Mouse (Mus musculus) thymus, postnatal 14 days (tissue): ENCODE data around the gene Epb41l1.
"Not testable (repeated sequence)": the region's sequence is repeated elsewhere in the genome, so short reads cannot be mapped to it uniquely, and the experiment has no call there.

Source experiments
- DNase-seq: peaks from one replicate; pipeline ENCODE4 v3.0.0; 2021

Gene Epb41l1

DNA sequence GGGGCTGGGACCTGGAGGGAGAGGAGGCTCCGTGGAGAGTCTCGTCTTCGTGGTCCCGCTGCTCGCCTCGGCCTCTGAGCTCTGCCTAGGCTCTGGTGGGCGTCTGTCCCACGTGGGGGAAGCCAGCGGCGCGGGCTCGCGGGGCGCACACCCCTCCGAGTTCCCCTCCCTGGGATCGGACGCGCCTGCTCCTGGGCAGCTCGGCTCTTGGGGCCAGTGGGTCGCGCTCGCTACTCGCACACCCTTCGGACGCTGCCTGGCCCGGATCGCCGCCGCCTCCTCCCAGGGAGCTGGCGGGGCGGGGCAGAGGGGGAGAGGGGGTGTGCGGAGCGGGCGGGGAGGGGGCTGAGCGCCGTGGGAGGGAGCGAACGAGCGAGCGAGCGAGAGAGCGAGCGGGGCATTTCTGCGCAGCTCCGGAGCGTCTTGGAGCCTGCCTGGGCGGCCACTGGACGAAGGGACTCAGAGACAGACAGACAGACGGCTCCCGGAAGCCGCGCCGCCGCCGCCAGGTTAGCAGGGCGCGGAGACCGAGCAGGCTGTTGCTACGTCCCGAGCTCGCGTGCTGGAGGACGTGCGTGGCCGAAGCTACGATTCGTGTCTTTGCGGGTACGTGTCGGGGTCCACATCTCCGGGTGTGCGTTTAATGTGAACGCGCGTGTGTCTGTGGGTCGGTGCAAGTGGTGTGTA is at the start of gene Epb41l1:
Gene Epb41l1, plus strand, starts transcription at position 216 of the 687 bp plus-strand sequence.
- DNase-seq, result peak; percentile 38

DNA sequence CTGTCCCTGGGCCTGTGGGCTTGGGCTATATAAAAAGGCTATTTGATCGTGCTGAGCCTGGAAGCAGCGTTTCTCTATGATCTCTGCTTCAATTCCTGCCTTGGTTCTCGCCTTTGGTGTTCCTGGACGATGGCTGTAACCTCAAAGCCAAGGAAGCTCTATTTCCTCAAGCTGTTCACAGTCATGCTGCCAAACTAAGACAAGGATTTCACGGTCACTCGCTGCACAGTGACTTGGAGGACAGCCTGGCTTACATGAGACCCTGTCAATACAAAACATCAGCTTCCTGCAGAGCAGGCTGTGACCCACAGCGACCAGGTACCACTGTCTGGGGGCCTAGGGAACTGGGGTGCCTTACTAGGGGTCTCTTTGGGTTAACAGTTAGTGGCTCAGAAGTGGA is 43.8 kb upstream of the Epb41l1 start:
- no peak for DNase-seq

DNA sequence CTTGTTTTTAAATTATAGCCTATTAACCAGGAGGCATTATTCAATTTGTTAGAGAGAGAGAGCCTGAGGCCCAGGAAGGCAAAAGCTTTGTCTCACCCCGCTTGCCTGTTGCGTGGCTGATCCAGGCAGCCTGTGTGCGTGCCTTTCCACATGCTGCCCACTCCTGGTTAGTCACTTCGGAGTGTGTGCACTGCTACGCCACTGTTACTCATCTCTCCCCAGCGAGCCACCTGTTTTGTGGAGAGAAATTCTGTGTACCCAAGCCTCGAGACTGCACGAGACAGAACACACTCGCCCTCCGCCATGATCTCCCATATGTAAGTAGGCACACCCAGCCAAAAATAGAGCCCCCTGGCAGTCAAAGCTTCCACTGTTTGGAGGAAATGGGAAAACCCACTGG is 40.8 kb upstream of the Epb41l1 start:
- no peak for DNase-seq

DNA sequence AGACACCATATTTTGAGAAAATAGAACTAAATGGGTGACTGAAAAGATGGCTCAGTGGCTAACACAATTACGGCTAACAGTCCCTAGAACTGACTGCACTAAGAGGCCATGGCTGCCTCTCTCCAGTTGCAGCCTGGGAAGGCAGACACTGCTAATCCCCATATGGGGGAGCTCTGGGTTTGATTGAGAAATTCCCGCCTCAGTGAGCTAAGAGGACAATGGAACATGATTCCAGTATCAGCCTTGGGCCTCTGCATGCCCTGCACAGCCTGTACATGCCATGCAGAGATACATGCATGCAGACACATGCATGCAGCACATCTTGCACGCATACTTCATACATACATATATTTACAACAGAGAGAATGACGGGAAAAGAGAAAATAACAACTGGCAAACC is 39.4 kb upstream of the Epb41l1 start:
- no peak for DNase-seq

DNA sequence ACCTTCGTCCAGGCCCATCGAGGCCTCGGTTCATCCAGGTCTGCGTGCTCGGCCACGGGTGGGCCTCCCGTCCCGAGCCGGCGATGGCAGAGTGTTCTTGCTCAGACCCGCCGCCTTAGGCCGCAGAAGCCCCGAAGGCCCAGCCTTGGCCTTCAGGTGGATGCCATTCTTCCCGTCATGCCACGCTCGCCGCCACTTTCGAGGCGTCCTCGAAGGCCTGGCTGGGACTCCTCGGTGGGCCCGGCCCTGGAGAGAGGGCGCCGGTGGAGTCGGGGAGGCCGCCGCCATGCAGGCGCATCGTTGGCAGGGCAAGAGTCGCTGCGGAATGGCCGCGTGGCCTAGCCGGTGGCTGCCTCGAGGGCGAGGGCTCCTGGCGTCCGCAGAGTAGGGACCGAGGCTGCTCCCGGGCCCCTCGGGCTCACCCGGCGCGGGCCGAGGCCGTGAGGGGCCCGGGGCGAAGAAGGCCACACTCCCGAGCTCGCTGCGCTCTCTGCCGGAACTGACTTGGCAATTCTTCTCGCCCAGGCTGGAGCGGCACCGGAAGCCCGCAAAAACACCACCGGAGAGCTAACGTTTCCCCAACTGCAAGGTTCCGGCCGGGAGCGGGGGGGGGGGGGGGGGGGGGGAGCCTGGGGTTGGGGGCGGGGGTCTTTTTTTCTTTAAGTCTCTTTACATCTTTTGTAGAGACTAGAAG is 28.1 kb upstream of the Epb41l1 start:
- DNase-seq, result peak; percentile 81

DNA sequence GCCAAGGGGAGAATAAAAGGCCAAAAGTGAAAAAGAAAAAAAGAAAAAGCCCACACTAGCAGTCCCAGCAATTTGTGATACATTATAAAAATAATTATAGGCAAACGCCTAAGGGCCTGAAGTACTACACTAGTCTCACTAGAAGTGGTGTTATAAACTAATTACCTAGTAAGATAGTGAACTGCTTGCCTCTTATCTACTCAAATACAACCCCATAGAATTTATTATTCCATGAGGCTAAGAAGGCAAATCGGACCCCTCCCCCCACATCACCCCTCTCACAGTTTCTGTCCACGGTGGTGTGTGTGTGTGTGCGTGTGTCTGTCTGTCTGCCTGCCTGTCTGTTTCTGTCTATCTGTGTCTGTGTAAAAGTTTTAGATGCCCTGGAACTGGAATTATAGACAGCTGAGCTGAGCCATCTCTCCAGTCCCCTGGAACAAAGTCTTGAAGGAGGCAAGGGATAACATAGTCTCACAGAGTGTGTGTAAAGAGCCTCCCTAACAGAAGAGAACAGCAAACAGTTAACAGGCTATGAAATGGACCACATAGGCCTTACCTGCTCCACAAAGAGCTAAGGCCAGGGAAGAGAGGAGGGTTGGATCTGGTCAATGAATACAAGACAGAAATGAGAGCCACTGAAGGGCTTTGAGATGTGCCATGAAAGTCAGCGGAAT is 27.4 kb upstream of the Epb41l1 start:
- no peak for DNase-seq

DNA sequence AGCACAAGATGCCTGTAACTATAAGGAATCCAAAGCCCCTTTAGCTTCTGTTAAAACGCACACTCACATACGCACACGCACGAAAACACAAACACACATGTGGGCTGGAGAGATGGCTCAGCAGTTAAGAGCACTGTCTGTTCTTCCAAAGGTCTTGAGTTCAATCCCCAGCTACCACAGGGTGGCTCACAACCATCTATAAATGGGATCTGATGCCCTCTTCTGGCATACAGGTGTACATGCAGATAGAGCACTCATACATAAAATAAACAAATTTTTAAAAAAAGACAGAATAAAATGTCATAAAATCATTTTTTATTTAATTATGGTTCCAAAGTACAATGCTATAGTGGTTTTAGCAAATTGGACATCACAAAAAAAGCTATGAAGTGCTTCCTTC is 26.4 kb upstream of the Epb41l1 start:
- no peak for DNase-seq

DNA sequence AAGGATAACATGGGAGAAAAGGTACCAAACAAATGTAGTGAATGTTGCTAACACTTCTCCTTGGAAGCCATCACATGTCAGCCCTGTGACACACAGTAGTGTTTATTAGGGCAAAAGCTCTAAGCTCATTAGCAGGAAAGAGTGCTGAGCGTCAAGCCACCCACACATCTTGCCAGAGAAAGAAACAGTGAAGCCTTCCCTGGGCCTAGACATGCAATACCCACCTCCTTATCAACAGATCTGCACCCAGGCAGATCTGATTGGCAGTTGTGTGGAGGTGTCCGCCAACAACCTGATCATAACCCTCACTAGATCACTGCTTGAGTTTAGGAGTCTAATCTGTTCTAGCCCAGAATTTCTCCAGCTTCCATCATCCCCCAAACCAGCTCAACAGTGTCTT is 24.6 kb upstream of the Epb41l1 start:
- no peak for DNase-seq

DNA sequence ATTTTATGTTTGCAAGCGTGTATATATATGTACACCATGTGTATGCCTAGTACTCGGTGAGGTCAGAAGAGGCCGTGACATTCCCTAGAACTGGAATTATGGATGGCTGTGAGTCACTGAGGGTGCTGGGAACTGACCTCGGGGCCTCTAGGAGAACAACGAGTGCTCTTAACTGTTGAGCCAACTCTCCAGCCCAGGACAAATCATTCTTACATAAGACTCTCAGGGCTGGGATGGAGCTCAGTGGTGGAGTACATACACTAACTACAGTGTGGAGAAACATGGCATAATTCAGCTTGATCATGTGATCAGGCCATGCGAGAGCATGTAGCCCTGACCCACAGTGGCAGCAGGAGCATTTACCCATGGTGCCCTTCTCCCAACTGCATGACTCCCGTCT is 22.7 kb upstream of the Epb41l1 start:
- no peak for DNase-seq

DNA sequence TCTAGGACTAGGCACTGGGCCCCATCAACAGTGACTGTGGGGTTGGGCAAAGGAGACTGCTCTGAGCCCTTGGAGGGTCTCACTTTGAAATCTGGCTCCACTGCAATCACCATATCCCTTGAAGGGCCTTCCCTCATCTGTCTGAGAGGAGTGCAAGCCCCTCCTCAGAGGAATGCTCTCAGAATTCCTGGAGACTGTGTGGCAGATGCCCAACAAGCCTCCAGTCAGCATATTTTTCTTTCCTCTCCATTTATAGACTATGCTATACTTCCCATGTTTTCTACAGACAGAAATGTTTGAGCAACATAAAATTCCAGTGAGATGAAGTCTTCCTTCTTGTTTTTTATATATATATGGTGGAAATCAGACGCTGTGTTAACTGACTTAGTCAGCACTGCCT is 21.2 kb upstream of the Epb41l1 start:
- no peak for DNase-seq

DNA sequence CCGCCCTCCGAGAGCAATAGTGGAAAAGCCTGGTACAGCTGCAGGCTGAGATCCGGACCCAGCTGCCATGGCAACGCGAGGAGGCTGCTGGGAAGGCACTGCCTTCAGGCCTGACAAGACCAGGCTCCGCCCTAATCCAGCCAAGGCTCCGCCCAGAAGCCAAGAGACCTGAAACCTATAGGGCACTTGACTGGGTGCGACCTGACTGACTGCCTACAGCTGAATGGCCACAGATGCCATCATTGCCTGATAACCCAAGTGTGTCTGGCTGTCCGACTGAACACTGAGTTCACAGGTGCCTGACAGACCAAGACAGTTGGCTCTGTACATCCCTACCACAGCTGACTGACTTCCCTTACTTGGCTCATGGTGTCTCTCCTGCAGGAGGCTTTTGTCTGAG is 19.4 kb upstream of the Epb41l1 start:
- peak; percentile 71 for DNase-seq

DNA sequence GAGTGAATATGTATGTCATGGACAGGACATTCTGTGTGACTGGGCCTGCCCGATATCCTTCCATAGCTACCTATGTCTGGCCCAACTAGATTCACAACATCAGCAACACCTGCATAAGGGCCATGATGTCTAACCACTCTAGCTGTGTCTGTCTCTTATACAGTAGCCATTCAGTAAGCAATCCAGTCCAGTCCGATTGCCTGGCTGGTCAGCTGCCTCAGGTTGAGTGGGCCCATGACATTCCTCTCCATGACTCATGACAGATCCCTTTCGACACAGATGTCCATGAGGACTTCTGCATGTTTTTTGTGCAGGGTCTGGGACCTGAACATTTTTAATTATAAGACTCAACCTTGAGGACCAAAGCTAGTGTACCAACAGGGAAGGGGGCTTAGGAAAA is 18.7 kb upstream of the Epb41l1 start:
- DNase-seq, result no peak

DNA sequence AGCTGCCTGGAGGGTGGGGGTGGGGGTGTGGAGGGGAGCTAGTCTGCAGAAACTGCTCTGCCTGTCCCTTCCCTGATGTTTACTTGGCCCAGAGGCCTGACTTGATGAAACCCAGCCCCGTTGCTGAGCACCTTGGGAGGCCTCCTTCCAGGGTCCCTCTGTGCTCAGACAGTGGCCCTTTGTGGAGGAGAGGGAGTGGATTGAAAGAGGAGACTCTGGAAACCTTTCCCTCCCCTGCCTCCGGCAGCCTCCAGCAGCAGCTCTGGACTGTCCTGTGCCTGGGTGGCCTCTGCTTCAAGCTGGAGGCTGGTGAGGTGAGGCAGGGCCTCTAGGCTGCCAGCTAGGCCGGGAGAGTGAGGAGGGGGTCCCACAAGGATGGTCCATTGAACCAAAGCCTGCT is 13.7 kb upstream of the Epb41l1 start:
- DNase-seq, result no peak

DNA sequence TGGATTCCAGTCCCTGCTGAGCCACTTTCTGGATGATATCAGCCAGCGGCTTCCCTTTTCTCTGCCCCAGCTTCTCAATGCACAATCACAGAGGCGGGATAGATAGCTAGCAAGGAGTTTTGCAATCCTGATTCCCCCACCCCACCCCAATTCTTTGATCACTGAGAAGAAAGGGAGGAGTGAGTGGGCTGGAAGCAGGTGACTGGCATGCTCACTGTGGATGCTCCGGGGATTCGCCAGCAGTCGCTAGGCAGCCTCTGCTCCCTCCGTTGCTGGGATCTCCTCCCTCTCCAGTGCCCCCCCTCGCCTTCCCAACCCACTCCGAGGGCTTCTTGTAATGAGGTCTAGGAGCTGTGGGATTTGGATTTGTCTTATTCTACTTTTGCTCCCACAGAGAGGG is 12.5 kb upstream of the Epb41l1 start:
- DNase-seq, result no peak

DNA sequence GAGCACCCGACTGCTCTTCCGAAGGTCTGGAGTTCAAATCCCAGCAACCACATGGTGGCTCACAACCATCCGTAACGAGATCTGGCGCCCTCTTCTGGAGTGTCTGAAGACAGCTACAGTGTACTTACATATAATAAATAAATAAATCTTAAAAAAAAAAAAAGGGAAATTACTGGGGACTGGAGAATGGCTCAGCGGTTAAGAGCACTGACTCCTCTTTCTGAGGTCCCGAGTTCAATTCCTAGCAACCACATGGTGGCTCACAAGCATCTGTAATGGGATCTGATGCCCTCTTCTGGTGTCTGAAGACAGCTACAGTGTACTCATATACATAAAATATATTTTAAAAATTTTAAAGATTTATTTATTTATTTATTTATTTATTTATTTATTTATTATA is 9.4 kb upstream of the Epb41l1 start:
- DNase-seq, result not testable (repeated sequence)

DNA sequence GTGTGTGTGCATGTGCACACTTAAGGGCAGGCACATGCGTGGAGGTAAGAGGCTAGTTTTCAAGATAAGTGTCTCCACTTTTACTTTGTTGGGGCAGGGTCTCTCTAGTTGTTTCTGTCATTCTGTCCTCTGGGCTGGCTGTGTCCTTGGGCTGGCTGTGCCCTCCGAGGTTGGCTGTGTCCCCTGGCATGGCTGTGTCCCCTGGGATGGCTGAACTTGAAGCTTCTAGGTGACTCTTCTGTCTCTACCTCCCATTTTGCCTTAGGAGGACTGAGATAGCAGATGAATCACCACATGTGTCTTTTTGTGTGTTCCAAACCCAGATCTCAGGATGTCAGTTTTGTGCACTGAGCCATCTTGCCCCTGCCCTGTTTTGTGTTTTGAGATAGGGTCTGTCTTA is 5.7 kb upstream of the Epb41l1 start:
- DNase-seq, result no peak

DNA sequence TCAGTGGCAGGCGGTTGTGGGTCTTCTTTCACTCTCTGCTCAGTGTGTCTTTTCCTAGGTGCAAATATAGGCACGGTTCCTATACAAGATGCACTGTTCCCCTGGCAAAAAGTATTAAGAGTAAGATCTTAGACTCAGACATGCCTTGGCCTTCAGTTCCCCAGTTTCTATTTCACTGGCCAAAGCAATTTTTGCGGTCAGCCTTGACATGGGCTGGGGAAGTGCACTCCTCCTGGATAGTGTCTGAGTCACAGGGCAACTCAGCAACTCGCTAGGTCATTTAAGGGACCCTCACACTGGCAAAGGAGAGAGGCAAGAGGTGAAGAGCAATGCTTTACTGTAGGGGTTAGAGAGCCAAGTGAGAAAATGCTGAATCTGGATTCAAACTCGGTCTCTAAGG is 5.0 kb upstream of the Epb41l1 start:
- DNase-seq, result no peak

DNA sequence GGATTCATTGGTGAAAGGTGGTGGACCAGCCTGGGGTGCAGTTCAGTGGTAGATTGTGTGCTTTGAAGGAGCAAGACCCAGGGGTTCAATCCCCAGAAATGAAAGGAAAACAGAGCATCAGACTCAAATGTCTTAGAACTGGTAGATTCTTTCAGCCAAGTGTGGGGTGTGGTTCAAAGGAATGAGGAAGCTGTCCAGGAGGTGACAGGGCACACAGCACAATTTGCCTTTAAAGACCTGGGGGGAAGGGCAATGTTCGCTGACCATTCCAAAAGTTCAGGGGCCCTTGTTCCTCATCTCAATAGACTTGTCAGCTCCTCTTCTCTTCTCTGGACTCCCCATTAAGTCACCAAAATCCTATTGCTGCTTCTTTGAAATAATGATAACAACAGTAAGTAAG is 3.5 kb upstream of the Epb41l1 start:
- no peak for DNase-seq

DNA sequence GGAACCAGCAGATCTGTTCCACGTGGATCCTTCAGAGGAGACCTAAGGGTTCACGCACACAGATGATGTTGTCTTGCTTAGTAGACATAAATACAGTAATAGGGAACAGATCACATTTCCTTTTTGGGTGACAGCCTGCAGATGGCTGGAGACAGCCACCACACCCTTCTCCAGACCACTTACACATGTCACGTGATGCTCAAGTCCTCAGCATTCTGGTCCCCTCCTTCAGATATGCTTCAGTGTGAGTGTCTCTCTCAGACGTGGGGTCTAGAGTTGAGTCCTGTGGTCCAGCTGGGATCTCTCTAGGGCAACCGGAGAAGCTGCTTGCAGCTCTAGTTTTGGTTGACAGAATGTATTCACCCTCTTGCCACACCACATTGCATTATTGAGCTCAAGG is 2.2 kb upstream of the Epb41l1 start:
- DNase-seq, result no peak

DNA sequence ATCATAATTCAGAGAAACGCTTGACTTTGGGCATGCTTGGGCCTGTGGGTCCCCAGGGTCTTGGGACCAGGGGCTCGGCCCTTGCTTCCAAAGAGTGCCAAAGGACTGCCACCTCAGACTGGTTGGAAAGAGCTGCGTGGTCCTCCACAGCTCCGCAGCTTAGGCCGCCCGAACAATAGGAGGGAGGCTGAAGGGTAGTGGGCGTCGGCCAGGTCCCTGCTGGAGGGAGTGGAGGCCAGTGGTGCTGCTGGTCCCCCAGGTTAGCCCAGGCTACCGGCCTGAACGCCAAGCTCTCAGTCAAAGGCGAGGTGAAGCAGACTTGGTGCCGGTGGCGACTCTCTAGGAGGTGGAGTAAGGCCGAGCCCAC is 399 bp upstream of the Epb41l1 start:
- no peak for DNase-seq

DNA sequence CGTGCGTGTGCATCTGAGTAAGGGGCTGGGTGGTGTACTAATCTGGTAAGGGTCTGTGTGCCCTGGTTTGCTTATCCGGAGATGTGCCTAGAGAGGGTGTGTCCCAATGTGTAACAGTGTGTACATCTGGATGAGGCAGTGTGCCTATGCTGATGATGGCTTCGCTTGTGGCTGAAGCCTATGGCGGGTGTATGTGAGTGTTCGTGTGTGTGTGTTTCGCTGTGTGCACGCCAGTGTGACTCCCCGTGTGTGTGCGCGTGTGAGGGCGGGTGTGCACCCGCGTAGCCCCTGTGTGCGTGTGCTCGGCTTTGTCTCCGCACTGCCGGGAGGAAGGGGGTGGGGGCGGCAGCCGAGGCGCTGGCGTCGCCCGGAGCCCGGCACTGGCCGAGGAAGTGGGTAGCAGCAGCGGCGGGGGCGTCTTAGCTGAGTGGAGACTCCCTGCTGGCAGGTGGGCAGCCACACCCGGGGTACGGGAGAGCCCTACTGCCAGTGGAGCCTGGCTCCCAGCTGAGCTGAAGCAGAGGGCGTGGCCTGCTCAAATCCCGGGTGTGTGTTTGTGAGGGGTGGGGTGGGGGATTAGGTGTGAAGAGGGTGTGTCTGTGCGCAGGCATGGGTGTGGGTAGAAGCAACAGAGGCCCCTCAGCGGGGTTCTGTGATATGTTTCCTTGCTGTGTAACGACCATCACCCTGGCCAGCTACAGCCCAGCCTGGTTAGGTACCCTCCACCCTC is 837 bp downstream of the Epb41l1 start:
- peak; percentile 67 for DNase-seq

DNA sequence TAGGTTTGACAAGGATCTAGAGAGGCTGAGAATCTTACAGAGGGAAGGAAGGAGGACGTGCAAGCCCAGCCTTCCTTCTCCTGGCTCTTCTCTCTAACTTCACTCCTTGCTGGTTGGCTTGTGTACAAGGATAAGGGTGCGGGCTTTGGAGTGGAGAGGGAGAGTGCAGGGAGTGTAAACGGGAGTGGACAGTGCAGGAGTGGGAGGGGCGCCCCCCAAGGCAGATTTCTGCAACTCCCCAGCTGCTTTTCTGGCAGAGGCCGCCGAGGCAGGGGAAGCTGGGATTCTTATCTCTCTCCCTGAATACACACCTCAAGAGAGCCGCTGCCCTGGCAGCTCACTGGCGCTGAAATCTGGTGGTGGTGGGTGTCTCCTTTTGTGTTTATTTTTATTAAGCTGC is 1.9 kb downstream of the Epb41l1 start:
- DNase-seq, result no peak

DNA sequence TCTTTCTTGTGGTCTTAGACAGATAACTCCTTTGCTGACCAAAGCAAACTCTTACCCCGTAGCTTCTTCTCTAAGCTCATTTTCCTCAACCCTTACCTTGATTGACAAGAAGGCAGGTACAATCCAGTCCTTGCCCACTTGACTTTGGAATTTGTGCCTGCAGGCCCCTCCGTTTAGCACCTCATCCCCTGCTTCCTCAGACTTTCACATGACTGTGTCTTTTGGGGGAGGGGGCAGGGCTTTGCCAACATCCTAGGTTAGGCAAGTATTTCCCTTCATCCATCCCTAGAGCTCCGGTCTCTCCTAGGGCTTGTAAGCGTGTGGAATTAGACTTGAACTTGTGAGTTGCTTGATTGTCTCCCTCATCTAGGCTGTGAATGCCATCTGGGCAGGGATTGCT is 3.0 kb downstream of the Epb41l1 start:
- DNase-seq, result no peak

DNA sequence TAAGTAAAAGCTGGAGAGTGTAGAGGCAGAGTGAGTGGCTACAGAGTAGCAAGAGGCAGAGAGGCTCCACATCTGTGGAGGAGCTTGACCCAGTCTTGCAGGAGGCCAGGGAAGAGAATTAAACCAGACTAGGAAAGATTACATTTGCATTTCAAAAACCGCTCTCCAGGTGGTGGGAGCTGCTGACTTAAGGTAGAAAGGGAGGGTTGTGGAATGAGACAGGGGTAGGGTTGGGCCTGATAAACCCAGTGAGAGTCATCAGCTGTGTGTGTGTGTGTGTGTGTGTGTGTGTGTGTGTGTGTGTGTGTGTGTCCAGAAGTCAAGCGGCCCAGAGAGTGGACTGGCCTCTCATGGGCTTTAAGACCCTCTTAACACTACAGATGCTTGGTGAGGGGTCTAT is 4.9 kb downstream of the Epb41l1 start:
- no peak for DNase-seq
